Mouse (Mus musculus) urinary bladder, postnatal 14 days (tissue): ENCODE measurements at regions not wholly inside any gene's neighbourhood (a gene's known extent, or its start where the extent isn't known, plus 50 kb on each side); places are given as distances from the start of the nearest gene placed in this dataset.
"Not testable (repeated sequence)": the region's sequence is repeated elsewhere in the genome, so short reads cannot be mapped to it uniquely, and the experiment has no call there.

ENCODE experiments used
- DNase-seq: peaks from one replicate; pipeline ENCODE4 v3.0.0; 2021; ENCODE audit warnings: low spot score

DNA sequence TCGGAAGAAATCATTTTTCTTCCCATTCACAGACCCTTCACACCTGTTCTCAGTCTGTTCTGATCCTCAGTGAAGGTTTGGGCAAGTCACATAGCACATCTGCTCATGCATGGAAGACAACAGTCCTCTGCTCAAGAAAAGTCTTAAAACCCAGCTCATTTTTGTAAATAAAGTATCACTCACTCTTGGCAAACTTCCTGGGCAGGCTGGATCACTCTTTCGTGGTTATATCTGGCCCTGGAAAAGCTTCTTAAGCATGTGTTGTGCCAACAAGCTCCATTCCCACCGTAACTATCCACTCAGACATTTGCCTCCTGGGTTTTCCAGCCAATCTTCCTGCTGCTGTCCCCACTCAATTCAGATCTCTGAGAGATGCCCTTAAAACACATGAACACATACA lies 103.2 kb upstream of the Cep85l start:
- DNase-seq, result no peak

DNA sequence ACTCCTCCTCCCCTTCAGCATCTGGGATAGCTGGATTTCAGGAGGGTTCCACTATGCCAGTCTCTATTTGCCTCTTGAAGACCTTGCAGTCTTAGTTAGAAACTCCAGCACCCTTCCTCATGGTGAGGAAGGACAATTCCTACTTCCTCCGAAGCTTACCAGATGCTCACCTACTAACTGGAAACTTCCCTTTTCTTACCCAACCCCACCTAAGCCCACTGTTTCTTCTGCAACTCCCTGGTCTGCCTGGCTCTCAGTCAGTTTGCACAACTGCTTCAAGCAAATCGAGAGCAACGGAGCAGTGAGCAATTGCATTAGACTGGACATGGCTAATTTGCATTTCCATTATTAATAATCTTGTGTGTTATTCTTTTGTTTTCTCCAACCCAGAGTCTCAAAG lies 90.5 kb upstream of the Cep85l start:
- DNase-seq, result no peak

DNA sequence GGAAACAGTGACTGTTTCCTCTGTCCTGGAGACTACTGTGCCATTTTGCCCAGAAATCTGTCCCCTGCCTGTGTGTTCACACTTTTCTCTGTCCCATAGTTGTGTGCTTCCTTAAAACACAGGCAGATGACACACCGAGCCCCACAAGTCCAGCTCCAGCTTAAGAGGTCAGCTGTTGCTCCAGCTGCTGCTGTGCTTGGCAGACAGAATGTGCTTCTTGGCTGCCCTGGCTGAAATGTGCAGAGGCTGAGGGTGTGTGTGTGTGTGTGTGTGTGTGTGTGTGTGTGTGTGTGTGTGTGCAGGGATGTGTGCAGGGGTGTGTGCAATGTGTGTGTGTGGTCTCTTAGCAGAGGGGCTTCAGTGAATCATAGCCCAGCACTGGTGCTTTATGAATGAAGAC lies 89.9 kb upstream of the Cep85l start:
- DNase-seq, result peak; percentile 38

- no peak for DNase-seq
These were observed 88.5 kb upstream of the Cep85l start for GRCm38 (mm10) chr10:53468293-53468545.

GRCm38 (mm10) chr10:53467472-53468292 lies 87.9 kb upstream of the Cep85l start:
- DNase-seq, result no peak

GRCm38 (mm10) chr10:53466851-53467250 lies 87.1 kb upstream of the Cep85l start:
- DNase-seq, result peak; percentile 9

- no peak for DNase-seq
These were observed 86.5 kb upstream of the Cep85l start for GRCm38 (mm10) chr10:53466261-53466660.

- no peak for DNase-seq
These were observed 84.8 kb upstream of the Cep85l start for GRCm38 (mm10) chr10:53464581-53464980.

GRCm38 (mm10) chr10:53464006-53464405 lies 84.3 kb upstream of the Cep85l start:
- no peak for DNase-seq

- no peak for DNase-seq
These were observed 83.7 kb upstream of the Cep85l start for GRCm38 (mm10) chr10:53463471-53463870.

DNA sequence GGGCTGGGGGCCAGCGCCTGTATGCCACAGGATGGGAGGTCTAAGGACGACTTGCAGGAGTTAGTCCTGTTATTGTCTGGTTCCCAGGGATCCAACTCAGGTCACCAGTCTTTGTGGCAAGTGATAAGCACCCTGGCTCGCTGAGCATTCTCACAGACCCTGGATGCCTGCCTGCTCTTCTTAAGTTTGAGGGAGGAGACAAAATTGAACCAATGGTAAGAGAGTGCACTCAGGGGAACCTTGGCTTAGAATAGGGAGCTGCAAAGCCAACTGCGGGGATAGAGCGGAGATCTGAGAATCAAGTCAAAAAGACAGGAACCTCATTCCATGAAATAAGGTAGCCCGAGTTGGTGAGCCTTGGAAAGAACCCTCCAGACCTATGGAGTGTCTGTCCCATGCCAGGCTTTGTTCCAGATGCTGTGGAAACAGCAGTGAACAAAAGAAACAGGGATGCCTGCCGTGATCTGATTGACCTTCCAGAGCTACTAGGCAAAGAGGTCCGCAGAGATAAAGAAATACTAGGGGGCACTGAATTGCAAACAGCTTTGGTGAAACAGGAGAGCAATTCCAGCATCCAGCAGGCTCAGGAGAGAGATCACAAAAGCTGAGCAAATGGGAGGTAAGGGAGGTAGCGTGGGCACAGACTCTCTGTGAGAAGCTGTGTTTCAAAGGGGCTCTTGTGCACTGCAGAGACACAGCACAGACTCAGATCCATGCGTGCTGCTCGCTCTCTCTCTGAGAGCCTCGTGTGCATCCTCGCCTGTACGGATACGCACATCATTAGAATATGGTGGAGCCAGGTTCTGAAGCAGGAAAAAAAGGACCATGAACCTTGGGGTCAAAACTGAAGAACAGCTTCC lies 82.9 kb upstream of the Cep85l start:
- no peak for DNase-seq

GRCm38 (mm10) chr10:53461070-53461781 lies 81.5 kb upstream of the Cep85l start:
- no peak for DNase-seq

GRCm38 (mm10) chr10:53459706-53460105 lies 80.0 kb upstream of the Cep85l start:
- DNase-seq, result not testable (repeated sequence)

DNA sequence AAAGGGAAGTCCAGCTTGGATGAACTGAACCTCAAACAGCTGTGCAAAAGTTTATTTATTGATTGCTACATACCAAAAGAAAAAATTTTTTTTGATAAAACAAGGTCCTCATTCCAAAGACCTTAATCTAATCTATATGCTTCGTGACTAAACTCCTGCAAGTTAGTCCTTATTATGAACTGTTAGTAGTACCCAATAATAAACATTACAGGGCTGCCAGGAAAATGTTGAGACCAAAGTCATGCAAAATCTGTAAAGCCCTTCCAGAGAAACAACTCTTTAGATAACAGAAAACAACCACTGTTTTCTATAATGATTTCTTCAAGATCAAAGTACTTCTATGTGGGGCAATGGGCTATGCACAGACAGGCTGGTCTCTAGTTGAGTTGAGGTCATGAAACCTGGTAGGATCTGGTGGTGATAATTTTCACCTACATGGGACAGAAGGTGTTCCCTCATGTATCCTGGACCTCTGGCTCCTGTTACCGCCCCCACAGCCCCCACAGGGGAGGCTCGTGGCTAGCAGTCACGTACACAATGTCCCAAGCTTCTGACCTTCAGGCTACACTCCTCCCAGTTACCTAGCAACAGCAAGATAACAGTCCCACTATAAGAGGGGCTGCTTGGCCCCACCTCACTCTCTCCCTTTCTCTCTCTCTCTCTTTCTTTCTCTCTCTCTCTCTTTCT lies 76.4 kb upstream of the Cep85l start:
- no peak for DNase-seq

- no peak for DNase-seq
These were observed 65.0 kb upstream of the Cep85l start for GRCm38 (mm10) chr10:53444789-53445188.

DNA sequence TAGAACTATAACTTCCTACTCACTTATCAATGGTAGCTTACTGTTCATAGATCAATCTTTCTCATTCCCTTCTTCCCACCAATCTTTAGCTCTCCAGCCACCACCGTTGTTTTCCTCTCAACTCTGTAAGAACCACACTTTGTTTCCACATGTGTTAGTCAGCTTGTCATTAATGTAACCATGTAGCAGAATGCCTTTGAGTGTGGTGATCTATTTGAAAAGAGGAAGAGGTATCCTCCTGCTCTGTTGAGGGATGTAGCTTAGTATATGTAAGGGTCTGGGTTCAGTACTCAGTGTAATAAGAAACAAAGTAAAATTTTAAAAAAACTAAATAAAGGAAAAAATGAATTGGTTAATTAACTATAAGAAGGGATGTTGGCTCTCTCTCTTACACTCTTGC lies 63.7 kb upstream of the Cep85l start:
- no peak for DNase-seq

GRCm38 (mm10) chr10:53442912-53443311 lies 63.2 kb upstream of the Cep85l start:
- DNase-seq, result no peak

- no peak for DNase-seq
These were observed 60.5 kb upstream of the Cep85l start for GRCm38 (mm10) chr10:53440251-53440650.

GRCm38 (mm10) chr10:53438388-53438787 lies 58.6 kb upstream of the Cep85l start:
- no peak for DNase-seq

GRCm38 (mm10) chr10:53437724-53438123 lies 58.0 kb upstream of the Cep85l start:
- DNase-seq, result no peak

GRCm38 (mm10) chr10:53436023-53436475 lies 56.3 kb upstream of the Cep85l start:
- DNase-seq, result no peak
